Mouse (Mus musculus) kidney, postnatal 14 days (tissue): ENCODE data around the gene Hsf2.
"Not testable (repeated sequence)": the region's sequence is repeated elsewhere in the genome, so short reads cannot be mapped to it uniquely, and the experiment has no call there.

Source experiments
- DNase-seq: peaks from one replicate; pipeline ENCODE4 v3.0.0; 2022; ENCODE audit warnings: mixed read lengths

Gene Hsf2

DNA sequence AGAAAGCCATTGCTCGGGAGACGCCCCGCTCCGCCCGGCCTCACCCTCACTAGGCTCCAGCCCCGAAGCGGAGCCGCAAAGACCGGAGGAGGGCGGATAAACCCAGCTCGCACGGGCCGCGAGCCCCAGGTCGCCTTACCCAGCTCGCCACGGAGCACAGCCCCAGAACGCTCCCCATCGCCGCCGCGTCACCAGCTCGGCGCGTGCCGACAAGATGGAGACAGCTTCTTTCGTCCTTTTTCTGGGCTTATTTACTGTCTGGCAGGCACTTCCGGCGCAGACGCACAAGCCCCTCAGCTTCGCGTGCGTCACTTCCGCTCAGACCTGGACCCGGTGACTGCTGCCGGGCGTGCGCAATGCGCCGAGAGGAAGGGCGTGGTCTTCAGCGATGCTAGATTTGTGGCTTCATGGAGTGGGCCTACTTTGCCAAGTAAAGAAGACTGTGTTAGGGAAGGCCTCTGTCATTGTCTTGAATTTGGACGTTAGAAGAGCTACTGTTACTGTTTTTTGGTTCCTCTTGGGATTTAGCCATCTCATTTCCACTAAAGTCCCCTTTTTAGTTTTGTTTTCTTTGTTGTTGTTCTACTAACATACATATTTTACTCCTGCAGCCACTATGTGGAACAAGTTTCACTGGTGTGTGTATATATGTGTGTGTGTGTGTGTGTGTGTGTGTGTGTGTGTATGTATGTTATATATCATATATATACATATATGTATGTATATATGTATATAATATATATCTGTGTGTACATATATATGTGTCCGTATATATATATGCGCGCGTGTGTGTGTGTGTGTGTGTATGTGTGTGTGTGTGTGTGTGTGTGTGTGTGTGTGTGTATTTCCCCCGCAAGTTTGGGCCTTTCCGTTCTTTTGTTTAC, 46.3 kb downstream of the Hsf2 start, which contains the start of gene Serinc1:
Gene Serinc1, minus strand, starts transcription at position 313 of the 884 bp plus-strand sequence.
- DNase-seq = peak; percentile 96

DNA sequence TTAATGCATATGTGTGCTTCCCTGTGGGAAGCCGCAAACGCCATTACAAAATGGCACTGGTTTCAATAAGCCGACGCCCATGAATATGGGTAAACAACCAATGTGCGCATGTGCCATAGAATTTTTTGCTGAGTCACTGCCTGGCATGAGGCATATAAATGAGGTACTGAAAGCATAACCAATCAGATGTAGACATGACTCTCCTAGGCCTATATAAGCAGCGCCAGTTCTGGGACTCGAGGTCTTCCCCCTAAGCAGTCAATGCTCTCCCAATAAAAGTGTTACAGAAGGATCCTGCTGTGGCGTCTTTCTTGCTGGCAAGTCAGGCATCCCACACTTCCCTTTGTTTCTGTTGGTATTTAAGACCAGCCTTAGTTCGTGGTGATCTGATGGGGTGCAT, 57.7 kb downstream of the Hsf2 start:
- DNase-seq = not testable (repeated sequence)

- DNase-seq = no peak
These were observed 63.4 kb downstream of the Hsf2 start for GRCm38 (mm10) chr10:57549631-57550030.

GRCm38 (mm10) chr10:57553719-57554118, 67.5 kb downstream of the Hsf2 start:
- DNase-seq = no peak

GRCm38 (mm10) chr10:57557597-57557996, 71.4 kb downstream of the Hsf2 start:
- no peak for DNase-seq
